Mouse (Mus musculus): ENCODE data around the gene Gm3336. TPM values are rescaled to one million over a fixed set of nuclear protein-coding genes. Genes with fewer than 3 reads are reported as not detected.
A peak's percentile ranks its signal among the peaks of the same experiment; 100 is the strongest.

Gm3336 gene
- not detected in 2 replicates for polyA plus RNA-seq (2015; fragmentation: Nextera tagmentation; extraction: Ambion mirVana)

GRCm38 (mm10) chr8:70718297-70718696 lies at the start of gene Gm3336:
Gene Gm3336 (plus strand): TSS chr8:70718543.
- 1% methylated on average over 18 of the region's 19 CpGs for WGBS
- H3K9ac ChIP-seq, result no peak within 1 kb of the TSS
- no peaks in the 10 kb centered on the region for H3K27me3 ChIP-seq
- H3K27ac ChIP-seq (replicated peaks), result no peak within 1 kb of the TSS
- H3K9me3 ChIP-seq, result no peaks in the 10 kb centered on the region
- ATAC-seq (ENCODE audit: low FRiP score, low read depth), result no peak
- H3K36me3 ChIP-seq, result no peaks in the 10 kb centered on the region
- H3K4me2 ChIP-seq, result no peak within 1 kb of the TSS
- H3K4me1 ChIP-seq (replicated peaks), result no peaks in the 10 kb centered on the region
- no peak within 1 kb of the TSS for H3K4me3 ChIP-seq

- ATAC-seq (ENCODE audit: low FRiP score, low read depth), result no peak
- WGBS, result 61% methylated on average over 10 of the region's 10 CpGs
- no peaks in the 10 kb centered on the region for H3K9me3 ChIP-seq
- no peak overlapping the region for H3K4me2 ChIP-seq
- no peaks in the 10 kb centered on the region for H3K27me3 ChIP-seq
- peaks cover 19% of the 10 kb centered on the region for H3K4me1 ChIP-seq (replicated peaks)
- no peaks in the 10 kb centered on the region for H3K36me3 ChIP-seq
- no peak overlapping the region for H3K9ac ChIP-seq
- no peak overlapping the region for H3K4me3 ChIP-seq
- H3K27ac ChIP-seq (replicated peaks), result peak overlapping the region; percentile 99; the same call in 1 of the 2 replicates
Observed at GRCm38 (mm10) chr8:70671615-70672324, 46.6 kb upstream of the Gm3336 start.

- Histone ChIP-seq H3K4me1 (replicated peaks) (peaks cover 19% of the 10 kb centered on the region), H3K9ac (peak overlapping the region; percentile 34; the same call in 1 of the 2 replicates), H3K27me3 (no peaks in the 10 kb centered on the region), H3K4me2 (peak overlapping the region; percentile 56), H3K9me3 (no peaks in the 10 kb centered on the region), H3K4me3 (peak overlapping the region; percentile 70), H3K36me3 (no peaks in the 10 kb centered on the region), H3K27ac (replicated peaks) (peak overlapping the region; percentile 99)
- no peak for ATAC-seq (ENCODE audit: low FRiP score, low read depth)
- 34% methylated on average over 19 of the region's 19 CpGs for WGBS
Observed at GRCm38 (mm10) chr8:70672325-70673078, 45.8 kb upstream of the Gm3336 start.

GRCm38 (mm10) chr8:70673079-70673856 lies 45.1 kb upstream of the Gm3336 start, which contains the start of gene Lsm4:
Gene Lsm4 (plus strand): TSS chr8:70673248.
- Histone ChIP-seq H3K4me1 (replicated peaks) (peaks cover 19% of the 10 kb centered on the region), H3K27me3 (no peaks in the 10 kb centered on the region), H3K27ac (replicated peaks) (peak within 1 kb of the TSS; percentile 99), H3K4me3 (peak within 1 kb of the TSS; percentile 70), H3K4me2 (peak within 1 kb of the TSS; percentile 80), H3K9me3 (no peaks in the 10 kb centered on the region), H3K36me3 (0 out of 2 replicates have a peak, but pooled peaks cover 2% of the 10 kb centered on the region), H3K9ac (peak within 1 kb of the TSS; percentile 68)
- WGBS, result under 1% methylated on average over 60 of the region's 60 CpGs
- ATAC-seq (ENCODE audit: low FRiP score, low read depth), result peak; percentile 98

GRCm38 (mm10) chr8:70674109-70674508 lies 44.2 kb upstream of the Gm3336 start:
- ATAC-seq (ENCODE audit: low FRiP score, low read depth), result no peak

GRCm38 (mm10) chr8:70674716-70675115 lies 43.6 kb upstream of the Gm3336 start:
- Histone ChIP-seq H3K27ac (replicated peaks) (0 out of 2 replicates have a peak overlapping the region, but pooled peaks have one; percentile 14), H3K9ac (no peak overlapping the region), H3K4me2 (no peak overlapping the region; the same call in 1 of the 2 replicates), H3K36me3 (peaks cover 9% of the 10 kb centered on the region; the same call in 1 of the 2 replicates), H3K27me3 (no peaks in the 10 kb centered on the region), H3K4me3 (no peak overlapping the region), H3K4me1 (replicated peaks) (peaks cover 19% of the 10 kb centered on the region), H3K9me3 (no peaks in the 10 kb centered on the region)
- WGBS, result 95% methylated on average over 4 of the region's 4 CpGs
- ATAC-seq (ENCODE audit: low FRiP score, low read depth), result no peak

More at GRCm38 (mm10) chr8:70674109-70674508, 44.2 kb upstream of the Gm3336 start:
- 92% methylated on average over 3 of the region's 3 CpGs for WGBS
- peaks cover 19% of the 10 kb centered on the region for H3K4me1 ChIP-seq (replicated peaks)
- H3K9me3 ChIP-seq, result no peaks in the 10 kb centered on the region
- H3K4me2 ChIP-seq, result peak overlapping the region; percentile 80
- peaks cover 9% of the 10 kb centered on the region; the same call in 1 of the 2 replicates for H3K36me3 ChIP-seq
- H3K4me3 ChIP-seq, result peak overlapping the region; percentile 70
- peak overlapping the region; percentile 68 for H3K9ac ChIP-seq
- no peaks in the 10 kb centered on the region for H3K27me3 ChIP-seq
- peak overlapping the region; percentile 99 for H3K27ac ChIP-seq (replicated peaks)

GRCm38 (mm10) chr8:70675336-70675735 lies 43.0 kb upstream of the Gm3336 start:
- Histone ChIP-seq H3K36me3 (peaks cover 9% of the 10 kb centered on the region; the same call in 1 of the 2 replicates), H3K4me3 (no peak overlapping the region), H3K27ac (replicated peaks) (no peak overlapping the region), H3K4me2 (no peak overlapping the region), H3K27me3 (no peaks in the 10 kb centered on the region), H3K9me3 (no peaks in the 10 kb centered on the region), H3K9ac (no peak overlapping the region), H3K4me1 (replicated peaks) (peaks cover 19% of the 10 kb centered on the region)
- no peak for ATAC-seq (ENCODE audit: low FRiP score, low read depth)
- 100% methylated on average over 1 of the region's 1 CpGs for WGBS

GRCm38 (mm10) chr8:70677451-70678080 lies 40.8 kb upstream of the Gm3336 start:
- H3K9ac ChIP-seq, result no peak overlapping the region
- H3K9me3 ChIP-seq, result no peaks in the 10 kb centered on the region
- H3K4me3 ChIP-seq, result no peak overlapping the region
- H3K36me3 ChIP-seq, result peaks cover 9% of the 10 kb centered on the region; the same call in 1 of the 2 replicates
- H3K27ac ChIP-seq (replicated peaks), result no peak overlapping the region
- H3K4me2 ChIP-seq, result no peak overlapping the region
- peaks cover 21% of the 10 kb centered on the region for H3K4me1 ChIP-seq (replicated peaks)
- 94% methylated on average over 15 of the region's 15 CpGs for WGBS
- no peaks in the 10 kb centered on the region for H3K27me3 ChIP-seq
- ATAC-seq (ENCODE audit: low FRiP score, low read depth), result no peak

- H3K4me1 ChIP-seq (replicated peaks), result peaks cover 19% of the 10 kb centered on the region
- H3K36me3 ChIP-seq, result peaks cover 9% of the 10 kb centered on the region; the same call in 1 of the 2 replicates
- H3K27ac ChIP-seq (replicated peaks), result no peak overlapping the region
- no peak overlapping the region for H3K4me2 ChIP-seq
- no peaks in the 10 kb centered on the region for H3K9me3 ChIP-seq
- H3K9ac ChIP-seq, result no peak overlapping the region
- H3K27me3 ChIP-seq, result no peaks in the 10 kb centered on the region
- no peak for ATAC-seq (ENCODE audit: low FRiP score, low read depth)
- H3K4me3 ChIP-seq, result no peak overlapping the region
Observed at GRCm38 (mm10) chr8:70678679-70679078, 39.7 kb upstream of the Gm3336 start.

- peaks cover 9% of the 10 kb centered on the region; the same call in 1 of the 2 replicates for H3K36me3 ChIP-seq
- ATAC-seq (ENCODE audit: low FRiP score, low read depth), result no peak
- no peak overlapping the region for H3K27ac ChIP-seq (replicated peaks)
- no peaks in the 10 kb centered on the region for H3K9me3 ChIP-seq
- 88% methylated on average over 4 of the region's 4 CpGs for WGBS
- H3K4me3 ChIP-seq, result no peak overlapping the region
- H3K9ac ChIP-seq, result no peak overlapping the region
- H3K4me2 ChIP-seq, result no peak overlapping the region
- peaks cover 17% of the 10 kb centered on the region for H3K4me1 ChIP-seq (replicated peaks)
- H3K27me3 ChIP-seq, result no peaks in the 10 kb centered on the region
Observed at GRCm38 (mm10) chr8:70679404-70679803, 38.9 kb upstream of the Gm3336 start.

GRCm38 (mm10) chr8:70680039-70680438 lies 38.3 kb upstream of the Gm3336 start:
- Histone ChIP-seq H3K9ac (no peak overlapping the region), H3K27me3 (no peaks in the 10 kb centered on the region), H3K36me3 (peaks cover 9% of the 10 kb centered on the region; the same call in 1 of the 2 replicates), H3K9me3 (no peaks in the 10 kb centered on the region), H3K4me3 (no peak overlapping the region), H3K27ac (replicated peaks) (no peak overlapping the region), H3K4me2 (no peak overlapping the region), H3K4me1 (replicated peaks) (peaks cover 13% of the 10 kb centered on the region)
- no peak for ATAC-seq (ENCODE audit: low FRiP score, low read depth)
- WGBS, result 90% methylated on average over 3 of the region's 3 CpGs

Measured in hindbrain, embryonic 15.5 days (tissue).